Mouse (Mus musculus): ENCODE results near the gene Msl1.

The Msl1 gene

GRCm38 (mm10) chr11:98849196-98849894 is 54.0 kb downstream of the Msl1 start:
- no peak for DNase-seq

- DNase-seq: no peak
These were observed 55.1 kb downstream of the Msl1 start for GRCm38 (mm10) chr11:98850100-98851093.

GRCm38 (mm10) chr11:98854116-98854515 is 58.8 kb downstream of the Msl1 start:
- no peak for DNase-seq

- DNase-seq: no peak
These were observed 59.3 kb downstream of the Msl1 start for GRCm38 (mm10) chr11:98854659-98855058.
